Mouse (Mus musculus) kidney, adult 2 months (tissue): Measurements from ENCODE around the gene Olfr1440. TPM values are rescaled to one million over a fixed set of nuclear protein-coding genes. Genes with fewer than 3 reads are reported as not detected.

Experiments used
- DNase-seq: peaks from one replicate; pipeline ENCODE4 v3.0.0; 2021
- H3K27ac ChIP-seq: fragments of 200-500 bp; 2 replicates; pipeline ENCODE4 v1.5.1; 2012; ENCODE audit warnings: low read depth, low read length, control low read depth, inconsistent platforms; ENCODE audit not compliant: insufficient read depth
- H3K27me3 ChIP-seq: fragments of 200-500 bp; replicated peaks from 2 replicates; pipeline ENCODE4 v1.6.1; 2012; ENCODE audit warnings: mild to moderate bottlenecking, moderate library complexity, low read length, inconsistent platforms; ENCODE audit not compliant: control insufficient read depth, insufficient read depth
- H3K36me3 ChIP-seq: fragments of 200-500 bp; 2 replicates; pipeline ENCODE4 v1.6.1; 2012; ENCODE audit warnings: mild to moderate bottlenecking, moderate library complexity, low read length, inconsistent platforms; ENCODE audit not compliant: control insufficient read depth, insufficient read depth
- H3K4me1 ChIP-seq: fragments of 200-500 bp; 2 replicates; pipeline ENCODE4 v1.6.1; 2011; ENCODE audit warnings: low read length; ENCODE audit not compliant: control insufficient read depth, insufficient read depth
- H3K4me3 ChIP-seq: fragments of 200-500 bp; 2 replicates; pipeline ENCODE4 v1.5.1; 2011; ENCODE audit warnings: mild to moderate bottlenecking, low read depth, low read length, control low read depth; ENCODE audit not compliant: insufficient read depth
- CTCF ChIP-seq: fragments of 200-500 bp; conservative IDR thresholded peaks from 2 replicates; pipeline ENCODE4 v1.5.1; 2011; ENCODE audit warnings: low read depth, mild to moderate bottlenecking, control low read depth, low read length, moderate library complexity, mixed read lengths; ENCODE audit not compliant: insufficient read depth, insufficient read length
- POLR2A ChIP-seq: fragments of 200-500 bp; IDR thresholded peaks from one replicate; pipeline ENCODE4 v1.6.1; 2011; ENCODE audit warnings: low read depth, low read length, control low read depth
- WGBS: fragments of 180-500 bp; shearing (Covaris S2); methylation state at CpG from one replicate; pipeline ENCODE4 v1.1.7; 2018; 5-methylcytosine and 5-hydroxymethylcytosine counted together
- polyA plus RNA-seq: library from polyadenylated mRNA; depleted of rRNA; stranded (reverse); fragments of >200 nt; gene quantifications from 2 replicates; pipeline ENCODE4 v1.2.3, GENCODE M21; 2012; rRNA removed

Olfr1440 gene
- polyA plus RNA-seq, 1 experiment = not detected

- TF ChIP-seq POLR2A (no peak), CTCF (no peak)
- Histone ChIP-seq H3K36me3 (no peaks in the 10 kb centered on the region), H3K27me3 (no peaks in the 10 kb centered on the region), H3K27ac (peak overlapping the region; percentile 30; the same call in 1 of the 2 replicates), H3K4me3 (no peak overlapping the region), H3K4me1 (no peaks in the 10 kb centered on the region)
- 64% methylated on average over 5 of the region's 5 CpGs for WGBS
- no peak for DNase-seq
Measured at GRCm38 (mm10) chr19:12440103-12440725, 53.1 kb downstream of the Olfr1440 start.

DNA sequence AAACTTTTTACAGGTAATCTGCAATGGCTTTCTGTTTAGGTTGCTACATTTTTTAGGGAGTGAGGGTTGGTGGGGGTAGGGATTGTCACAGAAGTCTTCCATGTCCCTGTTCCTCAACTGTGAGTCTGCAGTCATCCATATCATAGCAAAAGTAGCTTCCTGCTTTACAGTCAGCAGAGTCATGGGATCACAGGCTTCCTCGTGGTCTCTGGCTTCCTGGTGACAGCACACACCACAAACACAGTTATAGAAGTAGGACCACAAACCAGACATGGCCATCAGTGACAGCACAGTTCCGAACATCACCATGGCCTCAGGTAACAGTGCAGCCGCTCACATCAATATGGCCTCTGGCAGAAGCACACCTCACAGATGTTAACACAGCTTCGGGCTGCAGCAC, 55.5 kb downstream of the Olfr1440 start:
- TF ChIP-seq CTCF = no peak
- TF ChIP-seq POLR2A = no peak
- WGBS = 73% methylated on average over 4 of the region's 4 CpGs
- H3K4me3 ChIP-seq = no peak overlapping the region
- H3K4me1 ChIP-seq = no peaks in the 10 kb centered on the region
- H3K27ac ChIP-seq = no peak overlapping the region
- no peak for DNase-seq
- H3K27me3 ChIP-seq = no peaks in the 10 kb centered on the region
- no peaks in the 10 kb centered on the region for H3K36me3 ChIP-seq

- no peak for DNase-seq
- no peaks in the 10 kb centered on the region for H3K4me1 ChIP-seq
- 81% methylated on average over 3 of the region's 3 CpGs for WGBS
- H3K27me3 ChIP-seq = no peaks in the 10 kb centered on the region
- H3K27ac ChIP-seq = no peak overlapping the region
- H3K4me3 ChIP-seq = no peak overlapping the region
- no peaks in the 10 kb centered on the region for H3K36me3 ChIP-seq
- TF ChIP-seq POLR2A (no peak), CTCF (no peak)
Measured at GRCm38 (mm10) chr19:12445014-12445413, 57.9 kb downstream of the Olfr1440 start.

Other genes starting within 250 kb of the Olfr1440 start
- not detected in 2 replicates for gene Olfr1555-ps1, start 217.2 kb upstream of the Olfr1440 start, polyA plus RNA-seq
- not detected in 2 replicates for gene Olfr1431, start 186.6 kb upstream of the Olfr1440 start, polyA plus RNA-seq
- not detected in 2 replicates for gene Olfr1432, start 154.7 kb upstream of the Olfr1440 start, polyA plus RNA-seq
- not detected in 2 replicates for gene Olfr262, start 145.6 kb upstream of the Olfr1440 start, polyA plus RNA-seq
- not detected in 2 replicates for gene Olfr235, start 126.2 kb upstream of the Olfr1440 start, polyA plus RNA-seq
- not detected in 2 replicates for gene Olfr1434, start 107.4 kb upstream of the Olfr1440 start, polyA plus RNA-seq
- not detected in 2 replicates for gene Olfr1436, start 88.1 kb upstream of the Olfr1440 start, polyA plus RNA-seq
- not detected in 2 replicates for gene Olfr1437, start 62.2 kb upstream of the Olfr1440 start, polyA plus RNA-seq
- not detected in 2 replicates for gene Olfr1438-ps1, start 51.4 kb upstream of the Olfr1440 start, polyA plus RNA-seq
- gene Olfr1441, start 30.2 kb downstream of the Olfr1440 start, polyA plus RNA-seq = not detected in 2 replicates
- not detected in 2 replicates for gene Pfpl, start 40.6 kb downstream of the Olfr1440 start, polyA plus RNA-seq
- gene Mpeg1, start 73.5 kb downstream of the Olfr1440 start, polyA plus RNA-seq = 3.8 and 7.4 TPM in 2 replicates
- gene Dtx4, start 114.2 kb downstream of the Olfr1440 start, polyA plus RNA-seq = 10.6 and 11.3 TPM in 2 replicates
- gene Fam111a, start 158.5 kb downstream of the Olfr1440 start, polyA plus RNA-seq = 0.45 and 1.4 TPM in 2 replicates
- gene Gm4952, start 212.7 kb downstream of the Olfr1440 start, polyA plus RNA-seq = 2.0 and 2.5 TPM in 2 replicates
- gene Glyat, start 246.0 kb downstream of the Olfr1440 start, polyA plus RNA-seq = 138 and 191 TPM in 2 replicates